In the genomic region with DNA sequence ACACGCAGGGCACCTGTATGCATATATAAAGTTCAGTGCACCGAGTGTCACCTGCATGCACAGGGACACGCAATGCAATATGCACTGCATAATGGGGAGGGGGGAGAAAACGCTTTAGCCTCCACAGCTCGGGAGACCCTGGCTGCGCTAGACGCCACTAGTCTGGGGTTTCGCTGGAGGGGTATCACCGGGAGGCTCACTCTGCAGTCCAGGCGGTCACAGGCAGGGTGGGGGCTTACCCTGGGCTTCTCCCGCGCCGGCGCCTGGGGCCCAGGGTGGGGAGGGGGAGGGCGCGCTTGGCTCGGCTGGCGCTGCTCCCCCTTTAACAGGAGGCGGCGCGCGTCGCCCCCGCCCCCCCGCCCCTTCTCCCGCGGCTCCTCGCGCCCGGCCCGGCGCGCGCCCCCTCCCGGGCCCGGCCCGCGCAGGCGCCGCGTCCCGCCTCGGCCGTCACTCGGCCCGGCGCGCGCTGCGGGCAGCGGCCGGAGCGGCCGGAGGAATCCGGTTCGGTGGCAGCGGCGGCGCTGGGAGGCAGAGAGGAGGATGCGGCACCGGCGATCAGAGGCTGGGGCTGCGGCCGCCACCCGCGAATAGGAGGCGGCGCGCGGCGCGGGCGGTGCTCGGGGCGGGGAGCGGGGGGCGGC, we compare ENCODE assay signal across 7 mouse cellular contexts. TPM values are rescaled to one million over a fixed set of nuclear protein-coding genes. Genes with fewer than 3 reads are reported as not detected.
DNase-seq lines count a peak whose midpoint lies in the region; ATAC-seq and TF ChIP-seq lines count a peak whose summit lies in the region.

A gene (plus strand): TSS at position 450 of the 641 bp plus-strand sequence.

- H3K9me3 ChIP-seq in hindbrain, embryonic 10.5 days, result no peaks in the 10 kb centered on the region
- H3K9me3 ChIP-seq in midbrain, embryonic 16.5 days (replicated peaks; ENCODE audit: control insufficient read depth, low read length, poor library complexity, severe bottlenecking), result no peaks in the 10 kb centered on the region

- peak; percentile 47 for ATAC-seq in midbrain, embryonic 16.5 days
- ATAC-seq in erythroblast, adult 5-6 weeks (replicated peaks; ENCODE audit: low FRiP score, poor library complexity, severe bottlenecking), result no peak

- peaks cover 5% of the 10 kb centered on the region; the same call in 1 of the 2 replicates for H3K4me1 ChIP-seq in cortical plate, adult 2 months (ENCODE audit: control insufficient read depth, insufficient read depth, low read length)
- H3K4me1 ChIP-seq in hindbrain, embryonic 10.5 days (replicated peaks), result peaks cover 87% of the 10 kb centered on the region
- peaks cover 55% of the 10 kb centered on the region for H3K4me1 ChIP-seq in midbrain, embryonic 16.5 days (ENCODE audit: control insufficient read depth, insufficient read depth, low read length)

- peak within 1 kb of the TSS; percentile 85 for H3K4me2 ChIP-seq in midbrain, embryonic 16.5 days (ENCODE audit: low read length)

- H3K27ac ChIP-seq in cortical plate, adult 2 months (ENCODE audit: insufficient read depth, low read length), result peak within 1 kb of the TSS; percentile 83
- peak within 1 kb of the TSS; percentile 86 for H3K27ac ChIP-seq in hindbrain, embryonic 10.5 days
- H3K27ac ChIP-seq in midbrain, embryonic 16.5 days (ENCODE audit: low read length), result peak within 1 kb of the TSS; percentile 89

- no peaks in the 10 kb centered on the region for H3K36me3 ChIP-seq in C2C12 (ENCODE audit: control insufficient read depth, insufficient read depth)
- H3K36me3 ChIP-seq in hindbrain, embryonic 10.5 days, result no peaks in the 10 kb centered on the region
- no peaks in the 10 kb centered on the region for H3K36me3 ChIP-seq in midbrain, embryonic 16.5 days (ENCODE audit: control insufficient read depth, insufficient read depth, low read length)

- no peak for TF ChIP-seq CTCF in C2C12 (IDR thresholded peaks at IDR 0.05; ENCODE audit: control insufficient read depth, insufficient read depth, insufficient read length)
- TF ChIP-seq CTCF in cortical plate, adult 2 months (IDR thresholded peaks at IDR 0.05; ENCODE audit: extremely low read depth, insufficient read depth, low read length), result no peak

- H3K4me3 ChIP-seq in C2C12 (ENCODE audit: insufficient read depth, poor library complexity, severe bottlenecking), result no peak within 1 kb of the TSS
- peak within 1 kb of the TSS; percentile 71 for H3K4me3 ChIP-seq in cortical plate, adult 2 months (ENCODE audit: insufficient read depth, low read length)
- H3K4me3 ChIP-seq in hindbrain, embryonic 10.5 days, result peak within 1 kb of the TSS; percentile 75
- H3K4me3 ChIP-seq in midbrain, embryonic 16.5 days (ENCODE audit: low read depth, low read length), result peak within 1 kb of the TSS; percentile 93

- TF ChIP-seq POLR2A in cortical plate, adult 2 months (IDR thresholded peaks at IDR 0.05; ENCODE audit: extremely low read depth, insufficient read depth, low read length), result no peak

- peaks cover 60% of the 10 kb centered on the region for H3K27me3 ChIP-seq in C2C12 (ENCODE audit: control insufficient read depth, insufficient read depth, insufficient read length)
- H3K27me3 ChIP-seq in hindbrain, embryonic 10.5 days (ENCODE audit: insufficient read depth, poor library complexity, severe bottlenecking), result peaks cover 96% of the 10 kb centered on the region
- no peaks in the 10 kb centered on the region for H3K27me3 ChIP-seq in midbrain, embryonic 16.5 days (ENCODE audit: control insufficient read depth, insufficient read depth, low read depth, low read length)

- H3K79me3 ChIP-seq in C2C12 (ENCODE audit: low read depth), result no peaks in the 10 kb centered on the region

- H3K9ac ChIP-seq in midbrain, embryonic 16.5 days (ENCODE audit: low read depth, low read length), result peak within 1 kb of the TSS; percentile 90

- intact Hi-C loops in left cerebral cortex, postnatal 25 days (cut with DNase I), result loop anchor here (1.0 to 5.0 kb wide), 2 partner anchors 29 to 162 kb away; no protein-coding TSS in a partner anchor

- H3K79me2 ChIP-seq in C2C12 (ENCODE audit: control insufficient read depth, insufficient read depth), result no peaks in the 10 kb centered on the region

- peak within 1 kb of the TSS; percentile 43 for H3ac ChIP-seq in C2C12 (ENCODE audit: control insufficient read depth, insufficient read length, low read depth)

- DNase-seq in CD4-positive helper T cell, adult 2 months (ENCODE audit: low read depth, low spot score), result peak; percentile 27
- DNase-seq in hindbrain, embryonic 10.5 days (ENCODE audit: low spot score), result no peak
- no peak for DNase-seq in left cerebral cortex, postnatal 25 days (ENCODE audit: low spot score in 2 of 2)

- WGBS in hindbrain, embryonic 10.5 days, result 2% methylated on average over 72 of the region's 77 CpGs
- WGBS in midbrain, embryonic 16.5 days, result under 1% methylated on average over 23 of the region's 77 CpGs

TF ChIP-seq in C2C12, 6 proteins besides CTCF, POLR2A, EP300 and RAD21:
- TF ChIP-seq MYOG (IDR thresholded peaks at IDR 0.05; ENCODE audit: control insufficient read depth, extremely low read depth, insufficient read length) (no peak), USF1 (IDR thresholded peaks at IDR 0.05; ENCODE audit: low read depth) (no peak), MAX (IDR thresholded peaks at IDR 0.05) (no peak), MYOD1 (IDR thresholded peaks at IDR 0.05; ENCODE audit: control insufficient read depth, insufficient read length, low read depth) (no peak), FOSL1 (IDR thresholded peaks at IDR 0.05; ENCODE audit: insufficient read depth, low read length, poor library complexity, severe bottlenecking) (no peak), CEBPB (IDR thresholded peaks at IDR 0.05; ENCODE audit: low read depth) (no peak)

RNA-seq across cellular contexts. Expression of the gene that starts here (rescaled TPM):
- polyA plus RNA-seq in C2C12 (2012; fragmentation: generic; extraction: Trizol), result 0.06 TPM
- polyA plus RNA-seq in cortical plate, adult 2 months (2012; rRNA removed), result 306 and 345 TPM in 2 replicates
- polyA plus RNA-seq in hindbrain, embryonic 10.5 days (2016; fragmentation: Nextera tagmentation; extraction: Ambion mirVana), result 2.0 and 3.1 TPM in 2 replicates
- 100 to 1,000 TPM; 377 to 394 TPM for total RNA-seq in left cerebral cortex, postnatal 25 days (2021)
- 15.8 and 17.0 TPM in 2 replicates for polyA plus RNA-seq in midbrain, embryonic 16.5 days (2015; fragmentation: Nextera tagmentation; extraction: Ambion mirVana)
- total RNA-seq in erythroblast, adult 5-6 weeks (2015; ENCODE audit: low replicate concordance), result not detected in 2 replicates
- not detected in 2 replicates for total RNA-seq in erythroblast, adult 5-6 weeks (2017; ENCODE audit: low replicate concordance)

Comparison
In these comparisons a context has a peak if more than half of its experiments do, and no peak if none do; other contexts are left out.
1. RNA of the gene that starts here (total RNA-seq): 377 to 394 TPM in left cerebral cortex, postnatal 25 days; not detected in erythroblast, adult 5-6 weeks; every median in the first group is over 100 times any median in the second.
2. RNA of the gene that starts here (polyA plus RNA-seq): 306 to 345 TPM in cortical plate, adult 2 months; 15.8 to 17.0 TPM in midbrain, embryonic 16.5 days, 2.0 to 3.1 TPM in hindbrain, embryonic 10.5 days and 0.06 TPM in C2C12 (single experiment); every median in the first group is over 10 times any median in the second.
3. Peak in every context shown above with its lines, with median percentiles within 50 percentile points of each other: H3K27ac ChIP-seq.